Mouse (Mus musculus) olfactory bulb, adult 2 months (tissue): ENCODE measurements at regions not wholly inside any gene's neighbourhood (a gene's known extent, or its start where the extent isn't known, plus 50 kb on each side); places are given as distances from the start of the nearest gene placed in this dataset.

Experiments
- CTCF ChIP-seq: fragments of 200-500 bp; IDR thresholded peaks from 2 replicates; pipeline ENCODE4 v1.5.1; 2012; ENCODE audit warnings: low read depth, mild to moderate bottlenecking, low read length, moderate library complexity; ENCODE audit not compliant: insufficient read depth
- POLR2A ChIP-seq: fragments of 200-500 bp; IDR thresholded peaks from 2 replicates; pipeline ENCODE4 v1.6.1; 2012; ENCODE audit warnings: mild to moderate bottlenecking, low read depth, low read length, moderate library complexity; ENCODE audit not compliant: insufficient read depth

- TF ChIP-seq CTCF (no peak), POLR2A (0 out of 2 replicates have a peak, but pooled peaks have one; percentile 23)
These were observed 490.9 kb upstream of the Gulo start for GRCm38 (mm10) chr14:66499896-66500295.
